Mouse (Mus musculus) testis, postnatal 14 days (tissue): ENCODE measurements around the gene Taf1c.

Source experiments
- DNase-seq: peaks from one replicate; pipeline ENCODE4 v3.0.0; 2021; ENCODE audit warnings: low spot score

Gene Taf1c

DNA sequence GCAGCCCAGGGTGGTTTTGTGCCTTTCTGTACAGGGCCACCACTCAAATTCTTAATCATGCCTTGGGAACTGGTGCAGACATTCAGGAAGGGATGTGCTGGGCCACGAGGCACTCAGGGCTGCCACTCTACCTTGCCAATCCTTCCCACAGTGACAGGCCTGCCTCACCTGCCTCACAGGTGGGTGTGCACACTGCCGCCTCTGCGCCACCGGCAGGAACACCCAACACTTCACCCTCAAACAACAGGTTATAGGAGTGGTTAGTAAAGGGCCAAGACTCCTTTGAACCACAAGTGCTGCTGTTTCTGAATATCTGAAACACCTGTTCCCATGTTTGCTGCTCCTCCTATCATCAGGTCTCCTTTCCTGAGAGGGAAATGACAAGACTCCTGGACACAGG, 32.6 kb downstream of the Taf1c start:
- DNase-seq: no peak

GRCm38 (mm10) chr8:119571135-119571534, 33.9 kb downstream of the Taf1c start:
- no peak for DNase-seq

DNA sequence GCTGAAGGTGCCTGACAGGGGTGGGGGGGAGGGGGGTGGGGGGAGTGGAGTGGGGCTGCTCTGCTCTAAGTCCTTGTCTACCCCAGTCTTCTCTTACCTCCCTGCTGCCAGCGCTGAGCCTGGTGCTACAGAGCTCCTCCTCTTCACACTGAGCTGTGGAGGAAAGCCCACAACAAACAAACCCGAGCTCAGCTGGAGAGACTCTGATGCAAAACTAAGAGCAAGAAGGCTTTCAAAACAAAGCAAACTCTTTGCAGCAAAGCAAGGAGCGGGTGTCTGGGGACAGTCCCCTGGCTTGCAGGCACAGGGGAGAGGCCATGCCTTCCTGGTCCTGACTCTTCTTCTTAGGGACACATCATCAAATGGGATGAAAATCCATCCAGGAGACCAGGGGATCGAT, 35.1 kb downstream of the Taf1c start:
- no peak for DNase-seq

DNA sequence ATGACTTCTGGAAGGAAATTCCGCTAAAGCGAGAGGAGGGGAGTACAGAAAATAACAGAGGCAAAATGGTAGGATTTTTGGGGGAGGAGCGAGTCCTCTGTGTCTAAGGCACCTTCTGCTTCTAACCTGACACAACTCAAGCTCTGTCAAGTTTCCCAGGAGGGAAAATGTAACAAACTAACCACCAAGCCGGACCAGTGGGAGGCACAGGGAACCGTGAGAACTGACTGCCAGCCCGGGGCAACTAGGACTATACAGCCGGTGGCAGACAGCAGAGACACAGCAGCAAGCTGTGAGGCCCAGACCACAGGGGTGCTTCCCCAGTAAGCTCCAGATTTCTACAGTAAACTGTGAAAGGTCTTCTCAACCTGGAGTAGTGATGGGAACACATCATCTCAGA, 36.1 kb downstream of the Taf1c start:
- DNase-seq: peak; percentile 79

GRCm38 (mm10) chr8:119568251-119568650, 36.8 kb downstream of the Taf1c start:
- DNase-seq: no peak

DNA sequence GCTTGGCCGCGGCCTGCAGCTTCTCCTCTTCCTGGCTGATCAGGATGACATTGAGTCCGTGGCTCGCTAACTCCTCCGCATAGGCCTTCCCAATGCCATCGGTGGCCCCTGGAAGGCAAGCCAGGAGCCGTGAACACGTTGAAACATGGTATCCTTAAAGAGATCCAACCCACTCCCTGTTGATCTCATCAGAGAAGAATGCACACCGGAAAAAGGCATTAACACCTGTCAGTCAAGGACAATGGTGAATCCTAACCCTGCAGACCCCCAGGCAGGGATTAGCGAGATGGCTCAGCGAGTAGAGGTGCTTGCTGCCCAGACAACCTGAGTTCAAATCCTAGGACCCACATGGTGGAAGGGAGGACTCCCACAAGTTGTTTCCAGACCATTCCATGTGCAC, 38.7 kb downstream of the Taf1c start:
- DNase-seq: peak; percentile 42

- DNase-seq: no peak
Measured at GRCm38 (mm10) chr8:119563849-119564251, 41.2 kb downstream of the Taf1c start.

GRCm38 (mm10) chr8:119559402-119559720, 45.7 kb downstream of the Taf1c start:
- no peak for DNase-seq

DNA sequence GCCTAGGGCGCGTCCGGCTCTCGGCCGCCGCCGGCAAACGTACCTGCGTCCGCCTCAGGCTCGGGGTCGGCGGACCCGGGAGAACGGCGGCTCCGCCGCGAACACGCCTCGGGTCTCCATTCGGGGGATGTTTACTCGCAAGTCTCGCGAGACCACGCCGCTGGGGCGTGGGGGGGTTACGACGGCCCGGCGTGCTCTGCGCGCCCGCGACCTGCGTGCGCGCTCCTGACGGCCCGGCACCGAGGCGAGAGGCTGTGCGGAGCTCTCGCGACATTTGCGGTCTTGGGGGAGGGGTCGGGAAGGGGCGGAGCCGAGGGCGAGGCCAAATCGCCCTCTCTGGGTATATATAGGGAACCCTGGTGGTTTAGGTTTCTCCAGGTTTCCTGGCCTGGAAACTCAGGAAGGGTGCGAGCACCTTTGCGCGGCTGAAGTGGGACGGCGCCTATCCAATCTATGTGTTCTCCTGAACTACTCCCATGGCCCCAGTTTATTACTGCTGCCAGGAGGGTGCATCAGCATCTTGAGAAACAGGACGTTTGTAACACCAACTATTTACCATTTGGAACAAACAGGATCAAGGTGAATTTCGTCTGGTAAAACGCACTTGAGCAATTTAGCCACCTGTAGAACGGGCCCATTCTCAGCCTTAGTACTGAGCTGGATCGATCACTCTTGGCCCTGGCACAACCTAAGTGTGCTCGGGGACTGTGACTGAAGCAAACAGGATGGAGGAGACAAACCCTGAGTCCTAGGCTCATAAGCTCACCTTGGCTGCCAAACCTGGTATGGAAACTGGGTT, 46.2 kb downstream of the Taf1c start, which contains the start of gene Mbtps1:
Gene Mbtps1 (minus strand): TSS at position 133 of the 799 bp plus-strand sequence.
- DNase-seq: peak; percentile 97

- peak; percentile 85 for DNase-seq
Measured at GRCm38 (mm10) chr8:119557821-119558602, 47.0 kb downstream of the Taf1c start.

- DNase-seq: no peak
Measured at GRCm38 (mm10) chr8:119557132-119557531, 47.9 kb downstream of the Taf1c start.

- DNase-seq: no peak
Measured at GRCm38 (mm10) chr8:119555861-119556260, 49.2 kb downstream of the Taf1c start.

GRCm38 (mm10) chr8:119552967-119553366, 52.1 kb downstream of the Taf1c start:
- no peak for DNase-seq

DNA sequence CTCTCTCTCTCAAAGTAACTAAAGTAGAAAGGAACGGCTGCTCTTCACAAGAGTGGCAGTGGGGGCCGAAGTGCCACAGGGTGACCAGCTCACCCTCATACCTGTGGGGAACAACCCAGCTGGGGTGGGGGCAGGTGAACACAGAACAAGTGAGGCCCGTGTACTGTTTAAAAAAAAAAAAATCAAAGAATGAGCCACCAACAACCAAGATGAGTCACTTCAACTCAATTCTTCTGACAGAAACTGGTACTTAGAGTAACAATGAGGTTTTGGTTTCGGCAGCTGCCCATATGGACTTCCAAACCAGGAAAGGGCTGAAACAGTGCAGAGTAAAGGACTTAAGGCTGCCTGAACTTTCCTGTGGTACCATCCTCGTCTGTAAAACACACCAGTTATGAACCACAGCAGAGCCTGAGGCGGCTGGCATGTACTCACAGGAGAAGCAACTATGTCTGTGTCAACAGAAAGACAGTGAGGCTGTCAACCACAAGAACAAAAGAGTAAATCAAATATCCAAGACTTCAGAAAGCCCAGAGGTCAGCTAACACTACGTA, 56.4 kb downstream of the Taf1c start:
- DNase-seq: no peak
